Mouse (Mus musculus) G1E (cell line): ENCODE measurements around the gene Olfr716.

Experiments
- CTCF ChIP-seq: IDR thresholded peaks from 2 replicates; pipeline ENCODE4 v1.5.1; 2012; ENCODE audit warnings: low read depth, low read length, inconsistent platforms, mixed read lengths
- GATA1 ChIP-seq: IDR thresholded peaks from 2 replicates; pipeline ENCODE4 v1.6.1; 2012; ENCODE audit warnings: borderline replicate concordance, low read length, inconsistent platforms, mixed read lengths
- POLR2AphosphoS5 ChIP-seq: IDR thresholded peaks from 2 replicates; pipeline ENCODE4 v1.6.1; 2012; ENCODE audit warnings: low read depth, low read length, inconsistent platforms; ENCODE audit not compliant: insufficient replicate concordance
- TAL1 ChIP-seq: conservative IDR thresholded peaks from 2 replicates; pipeline ENCODE4 v1.6.1; 2012; ENCODE audit warnings: low read depth, low read length, inconsistent platforms, mixed read lengths

GRCm38 (mm10) chr7:107180406-107180805 is 42.3 kb downstream of the Olfr716 start:
- TF ChIP-seq GATA1 (no peak), CTCF (no peak), POLR2AphosphoS5 (no peak), TAL1 (no peak)
